ENCODE assay signal across 7 mouse cellular contexts in genomic region chr6:52220865-52221310, GRCm38 (mm10). TPM values are rescaled to one million over a fixed set of nuclear protein-coding genes. Genes with fewer than 3 reads are reported as not detected.
DNase-seq lines count a peak whose midpoint lies in the region; ATAC-seq and TF ChIP-seq lines count a peak whose summit lies in the region.

No protein-coding gene starts in this region.

- peak overlapping the region; percentile 68 for H3K4me2 ChIP-seq in forebrain, embryonic 14.5 days (ENCODE audit: low read length)
- peak overlapping the region; percentile 74 for H3K4me2 ChIP-seq in liver, embryonic 12.5 days

- H3K27me3 ChIP-seq in spleen, adult 2 months (ENCODE audit: control insufficient read depth, insufficient read depth, low read length): peaks cover 62% of the 10 kb centered on the region
- H3K27me3 ChIP-seq in forebrain, embryonic 14.5 days (replicated peaks; ENCODE audit: control insufficient read depth, insufficient read depth, low read length): peaks cover 100% of the 10 kb centered on the region
- peaks cover 100% of the 10 kb centered on the region for H3K27me3 ChIP-seq in liver, embryonic 12.5 days (replicated peaks)

- WGBS in spleen, adult 2 months: 9% methylated on average over 12 of the region's 12 CpGs
- WGBS in forebrain, embryonic 14.5 days: 5% methylated on average over 12 of the region's 12 CpGs
- 9% methylated on average over 12 of the region's 12 CpGs for WGBS in liver, embryonic 12.5 days (ENCODE audit: insufficient replicate concordance)

- DNase-seq in spleen, adult 2 months (ENCODE audit: low read depth in 1 of 2, low spot score in 2 of 2): no peak
- no peak for DNase-seq in spleen, adult 12 weeks (ENCODE audit: low spot score)
- DNase-seq in forebrain, embryonic 14.5 days (ENCODE audit: low spot score): no peak
- no peak for DNase-seq in adrenal gland, adult 18-20 months (ENCODE audit: low spot score in 2 of 2)
- DNase-seq in left cerebral cortex, postnatal 25 days (ENCODE audit: low spot score in 2 of 2): no peak
- DNase-seq in thymus, postnatal 25 days: no peak

- H3K36me3 ChIP-seq in spleen, adult 2 months (ENCODE audit: control insufficient read depth, insufficient read depth, low read length): no peaks in the 10 kb centered on the region
- H3K36me3 ChIP-seq in forebrain, embryonic 14.5 days (ENCODE audit: control insufficient read depth, insufficient read depth, low read length): no peaks in the 10 kb centered on the region
- no peaks in the 10 kb centered on the region for H3K36me3 ChIP-seq in liver, embryonic 12.5 days

- H3K9me3 ChIP-seq in forebrain, embryonic 14.5 days (replicated peaks; ENCODE audit: control insufficient read depth, low read length): no peaks in the 10 kb centered on the region
- no peaks in the 10 kb centered on the region for H3K9me3 ChIP-seq in liver, embryonic 12.5 days (replicated peaks)

- no peak for ATAC-seq in forebrain, embryonic 14.5 days
- no peak for ATAC-seq in liver, embryonic 12.5 days

- intact Hi-C loops in left cerebral cortex, postnatal 25 days (cut with DNase I): loop anchor here (2.0 to 5.0 kb wide), 5 partner anchors 350 to 1039 kb away; no protein-coding TSS in a partner anchor

- H3K27ac ChIP-seq in spleen, adult 2 months (ENCODE audit: insufficient read depth, low read length): no peak overlapping the region
- no peak overlapping the region for H3K27ac ChIP-seq in forebrain, embryonic 14.5 days (ENCODE audit: low read depth, low read length)
- no peak overlapping the region for H3K27ac ChIP-seq in liver, embryonic 12.5 days

- no peak for TF ChIP-seq POLR2A in spleen, adult 2 months (IDR thresholded peaks at IDR 0.05; ENCODE audit: low read depth, low read length)

- no peak overlapping the region; the same call in 1 of the 2 replicates for H3K9ac ChIP-seq in forebrain, embryonic 14.5 days (ENCODE audit: low read length)
- H3K9ac ChIP-seq in liver, embryonic 12.5 days: no peak overlapping the region; the same call in 1 of the 2 replicates

- TF ChIP-seq CTCF in spleen, adult 2 months (IDR thresholded peaks at IDR 0.05; ENCODE audit: extremely low read depth, insufficient read depth, insufficient read length, insufficient replicate concordance): no peak

- peaks cover 15% of the 10 kb centered on the region for H3K4me1 ChIP-seq in spleen, adult 2 months (ENCODE audit: control insufficient read depth, insufficient read depth, insufficient read length)
- H3K4me1 ChIP-seq in forebrain, embryonic 14.5 days (ENCODE audit: control insufficient read depth, insufficient read depth, low read length): peaks cover 9% of the 10 kb centered on the region
- H3K4me1 ChIP-seq in liver, embryonic 12.5 days: peaks cover 17% of the 10 kb centered on the region

- H3K4me3 ChIP-seq in spleen, adult 2 months (ENCODE audit: extremely low read depth, insufficient read depth, insufficient read length): 0 out of 2 replicates have a peak overlapping the region, but pooled peaks have one; percentile 73
- H3K4me3 ChIP-seq in forebrain, embryonic 14.5 days (ENCODE audit: low read depth, low read length): peak overlapping the region; percentile 37; the same call in 1 of the 2 replicates
- peak overlapping the region; percentile 53 for H3K4me3 ChIP-seq in liver, embryonic 12.5 days

RNA-seq across cellular contexts. Expression of gene Hoxa7, which starts 0.8 kb away (rescaled TPM):
- polyA plus RNA-seq in spleen, adult 2 months (2012; rRNA removed): 0.56 and 0.79 TPM in 2 replicates
- not detected in 2 replicates for polyA plus RNA-seq in forebrain, embryonic 14.5 days (2014; fragmentation: Nextera tagmentation; extraction: Ambion mirVana)
- 0.74 and 0.81 TPM in 2 replicates for polyA plus RNA-seq in liver, embryonic 12.5 days (2016; fragmentation: Nextera tagmentation; extraction: Ambion mirVana)
- total RNA-seq in adrenal gland, adult 18-20 months (2021): 10 to 100 TPM; 15.1 to 19.3 TPM
- total RNA-seq in left cerebral cortex, postnatal 25 days (2021): not detected

RNA-seq across cellular contexts. Expression of gene Gm28308, which starts 7.7 kb away (rescaled TPM):
- not detected in 2 replicates for polyA plus RNA-seq in spleen, adult 2 months (2012; rRNA removed)
- not detected in 2 replicates for polyA plus RNA-seq in forebrain, embryonic 14.5 days (2014; fragmentation: Nextera tagmentation; extraction: Ambion mirVana)
- polyA plus RNA-seq in liver, embryonic 12.5 days (2016; fragmentation: Nextera tagmentation; extraction: Ambion mirVana): not detected in 2 replicates
- not detected for total RNA-seq in adrenal gland, adult 18-20 months (2021)
- not detected for total RNA-seq in left cerebral cortex, postnatal 25 days (2021)

RNA-seq across cellular contexts. Expression of gene Hoxa3, which starts 7.8 kb away (rescaled TPM):
- polyA plus RNA-seq in spleen, adult 2 months (2012; rRNA removed): 1.4 and 1.5 TPM in 2 replicates
- not detected in 2 replicates for polyA plus RNA-seq in forebrain, embryonic 14.5 days (2014; fragmentation: Nextera tagmentation; extraction: Ambion mirVana)
- 0.97 and 1.2 TPM in 2 replicates for polyA plus RNA-seq in liver, embryonic 12.5 days (2016; fragmentation: Nextera tagmentation; extraction: Ambion mirVana)
- total RNA-seq in adrenal gland, adult 18-20 months (2021): 1 to 10 TPM; 2.8 to 4.0 TPM
- total RNA-seq in left cerebral cortex, postnatal 25 days (2021): not detected

RNA-seq across cellular contexts. Expression of gene Hoxa9, which starts 10.0 kb away (rescaled TPM):
- polyA plus RNA-seq in spleen, adult 2 months (2012; rRNA removed): 0.18 and 0.31 TPM in 2 replicates
- polyA plus RNA-seq in forebrain, embryonic 14.5 days (2014; fragmentation: Nextera tagmentation; extraction: Ambion mirVana): not detected in 2 replicates
- 1.2 and 1.4 TPM in 2 replicates for polyA plus RNA-seq in liver, embryonic 12.5 days (2016; fragmentation: Nextera tagmentation; extraction: Ambion mirVana)
- total RNA-seq in adrenal gland, adult 18-20 months (2021): under 1 TPM; 0.19 to 0.30 TPM
- not detected for total RNA-seq in left cerebral cortex, postnatal 25 days (2021)

RNA-seq across cellular contexts. Expression of gene Hoxa6, which starts 12.4 kb away (rescaled TPM):
- 0.46 TPM in 1 of 2 replicates, not detected in the other for polyA plus RNA-seq in spleen, adult 2 months (2012; rRNA removed)
- polyA plus RNA-seq in forebrain, embryonic 14.5 days (2014; fragmentation: Nextera tagmentation; extraction: Ambion mirVana): not detected in 2 replicates
- 0.14 and 0.20 TPM in 2 replicates for polyA plus RNA-seq in liver, embryonic 12.5 days (2016; fragmentation: Nextera tagmentation; extraction: Ambion mirVana)
- 1 to 10 TPM; 1.9 to 4.7 TPM for total RNA-seq in adrenal gland, adult 18-20 months (2021)
- total RNA-seq in left cerebral cortex, postnatal 25 days (2021): not detected
